Mouse (Mus musculus): Measurements from ENCODE around the gene Krtap19-3.

The Krtap19-3 gene

DNA sequence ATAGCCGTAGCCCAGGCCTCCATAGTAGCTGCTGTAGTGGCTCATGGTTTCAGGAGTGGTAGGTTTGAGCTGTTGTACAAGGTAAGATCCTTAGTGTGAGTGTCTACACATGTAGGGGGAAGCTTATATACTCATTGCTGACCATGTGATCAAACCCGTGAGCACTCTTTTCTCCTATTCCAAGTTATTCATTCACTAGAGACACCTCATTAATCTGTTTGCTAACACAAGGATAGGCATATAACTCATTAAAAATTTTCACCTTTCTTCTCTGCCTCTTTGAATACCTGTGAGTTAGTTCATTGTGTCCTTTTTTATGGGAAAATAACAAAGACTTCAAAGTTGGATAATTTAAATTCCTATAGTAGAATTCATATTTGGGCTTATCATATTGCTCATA is at the start of gene Krtap19-3:
Krtap19-3 (minus strand) TSS at position 101 of the 400 bp plus-strand sequence.
- DNase-seq (ENCODE audit: low read depth, low spot score) = no peak

GRCm38 (mm10) chr16:88896357-88896756 is 18.5 kb upstream of the Krtap19-3 start, which contains the start of gene Krtap19-5:
TSS of gene Krtap19-5 (minus strand) at chr16:88896457.
- no peak for DNase-seq (ENCODE audit: low read depth, low spot score)

DNA sequence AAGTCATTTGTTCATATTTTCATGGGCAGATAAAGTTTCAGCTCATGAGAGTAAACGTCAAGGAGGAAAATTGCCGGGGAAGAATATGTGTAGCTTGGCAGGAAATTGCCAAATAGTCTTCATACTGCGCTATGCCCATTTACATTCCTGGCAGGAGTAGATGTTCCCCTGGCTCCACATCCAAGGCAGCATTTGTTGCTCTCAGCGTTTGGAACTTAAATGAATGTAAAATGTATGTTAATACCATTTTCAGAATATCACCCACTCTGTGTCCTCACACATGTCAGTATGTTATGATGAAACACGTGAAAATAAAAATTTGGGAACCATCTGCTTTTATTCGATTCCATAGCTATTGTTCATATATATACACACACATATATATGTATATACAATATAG is 9.0 kb upstream of the Krtap19-3 start:
- DNase-seq (ENCODE audit: low read depth, low spot score) = no peak

DNA sequence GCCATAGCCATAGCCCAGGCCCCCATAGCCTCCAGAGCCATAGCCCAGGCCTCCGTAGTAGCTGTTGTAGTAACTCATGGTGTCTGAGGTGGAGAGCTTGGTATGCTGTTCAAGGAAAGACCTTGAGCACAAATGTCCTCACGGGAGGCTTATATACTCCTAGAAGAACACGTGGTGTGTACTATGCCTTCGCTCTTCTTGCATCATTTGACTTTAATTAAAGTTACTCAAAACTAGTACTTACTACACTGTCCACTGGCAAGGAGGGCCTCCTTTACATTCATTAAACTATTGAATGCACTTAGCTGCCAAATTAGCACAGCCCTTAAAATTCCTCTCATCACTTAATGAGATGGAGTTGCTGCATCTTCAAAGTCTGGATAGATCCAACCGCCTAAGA is 7.2 kb upstream of the Krtap19-3 start, which contains the start of gene Krtap19-4:
Krtap19-4 (minus strand) TSS at position 101 of the 400 bp plus-strand sequence.
- no peak for DNase-seq (ENCODE audit: low read depth, low spot score)

- no peak for DNase-seq (ENCODE audit: low read depth, low spot score)
Measured at GRCm38 (mm10) chr16:88874169-88874568, 3.7 kb downstream of the Krtap19-3 start, which contains the start of gene Krtap19-2. TSS of gene Krtap19-2 (minus strand) at chr16:88874269.

DNA sequence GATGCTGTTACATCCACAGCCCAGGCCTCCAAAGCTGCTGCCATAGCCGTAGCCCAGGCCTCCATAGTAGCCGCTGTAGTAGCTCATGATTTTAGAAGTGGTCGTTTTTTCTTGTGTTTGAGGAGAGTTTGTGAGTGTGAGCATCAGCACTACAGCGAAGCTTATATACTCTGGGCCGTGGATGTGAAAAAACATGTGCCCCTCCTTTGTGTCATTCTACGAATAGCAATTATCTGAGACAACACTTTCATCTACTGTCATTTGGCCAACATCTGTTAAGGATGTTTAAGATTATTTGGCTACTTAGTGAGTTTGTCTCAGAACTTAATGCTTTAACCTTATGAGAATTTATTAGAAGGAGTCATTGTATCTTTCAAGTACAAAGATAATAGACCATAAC is 8.5 kb downstream of the Krtap19-3 start, which contains the start of gene Krtap19-1:
Krtap19-1 (minus strand) TSS at position 101 of the 400 bp plus-strand sequence.
- DNase-seq (ENCODE audit: low read depth, low spot score) = no peak

- no peak for DNase-seq (ENCODE audit: low read depth, low spot score)
Measured at GRCm38 (mm10) chr16:88864887-88865407, 12.9 kb downstream of the Krtap19-3 start.

- DNase-seq (ENCODE audit: low read depth, low spot score) = peak; percentile 47
Measured at GRCm38 (mm10) chr16:88851450-88851849, 26.4 kb downstream of the Krtap19-3 start.

DNA sequence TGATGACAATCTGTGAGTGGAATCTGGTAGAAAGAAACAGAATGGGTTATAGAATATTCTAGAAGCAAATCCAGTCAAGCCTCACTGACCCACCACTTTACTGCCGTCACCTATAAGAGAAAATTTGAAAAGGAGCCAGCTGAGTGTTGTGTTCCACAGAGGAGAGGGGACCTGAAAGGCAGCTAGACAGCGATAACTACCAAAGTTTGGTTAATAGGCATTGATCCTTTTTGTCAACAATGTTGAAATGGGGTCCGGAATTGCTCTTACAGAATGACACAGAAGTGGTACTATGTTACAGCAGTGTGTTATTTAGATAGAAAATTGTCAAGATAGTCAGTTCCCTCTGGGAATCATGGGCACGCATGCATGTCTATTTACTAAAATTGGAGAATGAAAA is 29.3 kb downstream of the Krtap19-3 start:
- no peak for DNase-seq (ENCODE audit: low read depth, low spot score)

DNA sequence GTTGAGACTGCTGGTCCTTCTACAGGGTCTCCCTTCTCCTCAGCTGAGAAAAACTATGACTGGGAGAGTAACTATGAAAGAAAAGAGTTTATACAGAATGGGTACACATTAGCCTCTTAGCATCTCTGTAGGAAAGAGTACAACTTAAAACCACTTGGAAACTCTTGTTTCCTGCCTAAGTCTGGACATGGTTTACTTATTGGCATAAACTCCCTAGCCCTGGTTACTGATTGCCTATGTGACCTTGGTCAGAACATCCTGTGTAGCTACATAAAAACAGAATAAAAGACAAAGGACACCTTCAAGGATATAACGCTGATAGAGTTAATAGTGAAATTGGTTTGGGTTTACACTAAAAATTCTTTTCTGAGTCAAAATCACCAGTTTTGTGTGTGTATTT is 30.5 kb downstream of the Krtap19-3 start:
- no peak for DNase-seq (ENCODE audit: low read depth, low spot score)
